Mouse (Mus musculus) heart, embryonic 13.5 days (tissue): ENCODE results near the gene Cars2. TPM values are rescaled to one million over a fixed set of nuclear protein-coding genes. Genes with fewer than 3 reads are reported as not detected.
"Not testable (repeated sequence)": the region's sequence is repeated elsewhere in the genome, so short reads cannot be mapped to it uniquely, and the experiment has no call there.

Source experiments
- ATAC-seq: fragments of 200-750 bp; cut with Nextera tagmentation; 2 replicates; pipeline ENCODE4 v1.8.0; 2017; ENCODE audit warnings: moderate TSS enrichment; ENCODE audit not compliant: insufficient number of reproducible peaks, low FRiP score, low TSS enrichment; ENCODE audit errors: extremely low read depth
- H3K27ac ChIP-seq: fragments of 300-500 bp; sonication (generic); replicated peaks from 2 replicates; pipeline ENCODE4 v1.5.1; 2015; ENCODE audit warnings: moderate library complexity, mild to moderate bottlenecking, inconsistent platforms
- H3K27me3 ChIP-seq: fragments of 300-500 bp; sonication (generic); replicated peaks from 2 replicates; pipeline ENCODE4 v1.6.1; 2015; ENCODE audit warnings: mild to moderate bottlenecking, inconsistent platforms
- H3K36me3 ChIP-seq: fragments of 300-500 bp; sonication (generic); 2 replicates; pipeline ENCODE4 v1.6.1; 2015; ENCODE audit warnings: mild to moderate bottlenecking, inconsistent platforms
- H3K4me1 ChIP-seq: fragments of 300-500 bp; sonication (generic); 2 replicates; pipeline ENCODE4 v1.6.1; 2015; ENCODE audit warnings: inconsistent platforms
- H3K4me2 ChIP-seq: fragments of 300-500 bp; sonication (generic); 2 replicates; pipeline ENCODE4 v1.6.1; 2015; ENCODE audit warnings: inconsistent platforms, mild to moderate bottlenecking, moderate library complexity
- H3K4me3 ChIP-seq: fragments of 300-500 bp; sonication (generic); 2 replicates; pipeline ENCODE4 v1.5.1; 2015; ENCODE audit warnings: moderate library complexity, mild to moderate bottlenecking, inconsistent platforms
- H3K9ac ChIP-seq: fragments of 300-500 bp; sonication (generic); 2 replicates; pipeline ENCODE4 v1.6.1; 2015; ENCODE audit warnings: inconsistent platforms, mild to moderate bottlenecking, moderate library complexity
- H3K9me3 ChIP-seq: fragments of 300-500 bp; sonication (generic); 2 replicates; pipeline ENCODE4 v1.6.1; 2016; ENCODE audit warnings: inconsistent platforms
- WGBS: fragments of 180-500 bp; shearing (Covaris S2); methylation state at CpG from one replicate; pipeline ENCODE4 v1.1.7; 2015; ENCODE audit warnings: mixed read lengths; 5-methylcytosine and 5-hydroxymethylcytosine counted together
- polyA plus RNA-seq: library from polyadenylated mRNA; unstranded; fragments of >200 nt; fragmentation: Nextera tagmentation; extraction: Ambion mirVana; gene quantifications from 2 replicates; pipeline ENCODE4 v1.2.1, GENCODE M21; 2015

Cars2 gene
- polyA plus RNA-seq, 1 experiment from 2014 or later: 27.1 TPM

- Histone ChIP-seq H3K36me3 (peaks cover 24% of the 10 kb centered on the region), H3K4me3 (no peak overlapping the region), H3K4me1 (peaks cover 13% of the 10 kb centered on the region), H3K9ac (no peak overlapping the region), H3K27ac (no peak overlapping the region), H3K4me2 (no peak overlapping the region), H3K9me3 (no peaks in the 10 kb centered on the region), H3K27me3 (no peaks in the 10 kb centered on the region)
- WGBS: 91% methylated on average over 4 of the region's 4 CpGs
- ATAC-seq: no peak
Measured at GRCm38 (mm10) chr8:11570742-11571141, 20.2 kb upstream of the Cars2 start.

DNA sequence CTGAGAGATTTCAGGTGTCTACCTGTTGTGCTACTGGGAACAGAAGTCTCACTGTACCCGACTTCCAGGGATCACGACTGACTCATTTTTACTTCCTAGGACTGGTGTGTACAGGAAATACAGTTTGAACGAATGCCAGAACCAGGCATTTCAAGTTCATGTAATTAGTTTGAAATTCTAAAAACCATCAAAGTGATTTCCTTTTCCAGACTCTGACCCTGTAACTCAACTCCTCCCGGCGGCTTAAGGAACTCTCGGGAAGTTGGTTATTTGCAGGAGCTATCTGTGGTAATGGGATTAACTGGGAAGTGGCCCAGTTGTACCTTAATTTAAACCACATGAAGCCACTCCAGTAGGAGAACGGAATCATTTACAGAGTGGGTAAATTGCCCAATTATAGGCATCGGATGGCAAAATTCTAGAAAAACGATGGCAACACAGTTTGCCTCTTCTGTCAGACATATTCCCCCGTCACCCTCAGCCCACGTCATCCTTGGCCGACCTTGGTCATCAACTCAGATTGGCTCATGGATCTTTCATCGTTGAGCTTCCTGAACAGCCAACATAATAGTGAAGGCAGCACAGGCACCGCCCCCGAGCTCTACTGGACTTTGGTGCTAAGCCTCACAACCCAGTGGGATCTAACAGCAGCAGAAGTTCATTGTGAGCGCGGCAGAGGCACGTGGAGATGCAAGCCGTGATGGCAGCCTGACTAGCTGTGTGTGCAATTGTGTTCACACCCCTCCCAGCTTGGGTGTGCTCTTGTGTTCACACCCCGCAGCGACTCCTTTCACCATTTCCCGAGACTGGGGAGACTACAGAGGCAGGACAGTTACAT, 18.9 kb upstream of the Cars2 start:
- Histone ChIP-seq H3K4me1 (peaks cover 5% of the 10 kb centered on the region; the same call in 1 of the 2 replicates), H3K4me2 (no peak overlapping the region), H3K27me3 (no peaks in the 10 kb centered on the region), H3K36me3 (peaks cover 36% of the 10 kb centered on the region), H3K27ac (no peak overlapping the region), H3K9me3 (no peaks in the 10 kb centered on the region), H3K4me3 (no peak overlapping the region), H3K9ac (no peak overlapping the region)
- WGBS: 80% methylated on average over 22 of the region's 22 CpGs
- no peak for ATAC-seq

- WGBS: 94% methylated on average over 2 of the region's 2 CpGs
- H3K9ac ChIP-seq, H3K4me1 ChIP-seq, H3K9me3 ChIP-seq, ATAC-seq, H3K4me3 ChIP-seq, H3K27ac ChIP-seq, H3K27me3 ChIP-seq, H3K4me2 ChIP-seq: not testable (repeated sequence)
- H3K36me3 ChIP-seq: peaks cover 48% of the 10 kb centered on the region
Measured at GRCm38 (mm10) chr8:11568193-11568592, 17.6 kb upstream of the Cars2 start.

- H3K36me3 ChIP-seq: peaks cover 67% of the 10 kb centered on the region
- no peak for ATAC-seq
- no peaks in the 10 kb centered on the region for H3K9me3 ChIP-seq
- H3K4me1 ChIP-seq: peaks cover 12% of the 10 kb centered on the region
- H3K4me2 ChIP-seq: no peak overlapping the region
- 0 out of 2 replicates have a peak overlapping the region, but pooled peaks have one; percentile 5 for H3K27ac ChIP-seq
- H3K4me3 ChIP-seq: no peak overlapping the region
- no peak overlapping the region for H3K9ac ChIP-seq
- H3K27me3 ChIP-seq: no peaks in the 10 kb centered on the region
- 81% methylated on average over 7 of the region's 7 CpGs for WGBS
Measured at GRCm38 (mm10) chr8:11564721-11565120, 14.1 kb upstream of the Cars2 start.

- 81% methylated on average over 5 of the region's 5 CpGs for WGBS
- peaks cover 67% of the 10 kb centered on the region for H3K36me3 ChIP-seq
Measured at GRCm38 (mm10) chr8:11564236-11564635, 13.7 kb upstream of the Cars2 start.

DNA sequence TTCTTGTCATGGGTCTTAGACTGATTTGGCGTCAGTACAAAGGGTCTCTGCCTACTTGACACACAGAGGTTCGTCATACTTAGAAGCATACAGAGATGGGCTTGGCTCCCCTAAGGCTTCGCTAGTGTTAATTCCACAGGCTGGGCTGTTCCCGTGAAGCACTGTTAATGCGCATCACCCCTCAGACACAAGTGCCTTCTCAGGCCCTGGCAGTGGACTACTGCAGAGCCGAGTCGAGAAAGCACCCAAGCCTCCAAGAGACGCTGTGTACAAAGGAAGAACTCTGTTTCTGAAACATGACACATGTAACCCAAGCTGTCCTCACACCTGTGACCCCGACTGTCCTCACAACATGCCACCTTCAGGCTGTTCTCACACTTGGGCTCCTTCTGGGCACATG, 9.6 kb upstream of the Cars2 start:
- no peak for ATAC-seq
- 82% methylated on average over 9 of the region's 9 CpGs for WGBS
- Histone ChIP-seq H3K4me3 (no peak overlapping the region), H3K9me3 (no peaks in the 10 kb centered on the region), H3K27me3 (no peaks in the 10 kb centered on the region), H3K9ac (no peak overlapping the region; the same call in 1 of the 2 replicates), H3K4me1 (peaks cover 23% of the 10 kb centered on the region), H3K4me2 (no peak overlapping the region; the same call in 1 of the 2 replicates), H3K36me3 (peaks cover 39% of the 10 kb centered on the region), H3K27ac (no peak overlapping the region)

More at GRCm38 (mm10) chr8:11564236-11564635, 13.7 kb upstream of the Cars2 start:
- Histone ChIP-seq H3K9me3 (no peaks in the 10 kb centered on the region), H3K27ac (no peak overlapping the region), H3K9ac (no peak overlapping the region), H3K4me2 (no peak overlapping the region), H3K4me1 (peaks cover 17% of the 10 kb centered on the region), H3K4me3 (no peak overlapping the region), H3K27me3 (no peaks in the 10 kb centered on the region)
- ATAC-seq: no peak

DNA sequence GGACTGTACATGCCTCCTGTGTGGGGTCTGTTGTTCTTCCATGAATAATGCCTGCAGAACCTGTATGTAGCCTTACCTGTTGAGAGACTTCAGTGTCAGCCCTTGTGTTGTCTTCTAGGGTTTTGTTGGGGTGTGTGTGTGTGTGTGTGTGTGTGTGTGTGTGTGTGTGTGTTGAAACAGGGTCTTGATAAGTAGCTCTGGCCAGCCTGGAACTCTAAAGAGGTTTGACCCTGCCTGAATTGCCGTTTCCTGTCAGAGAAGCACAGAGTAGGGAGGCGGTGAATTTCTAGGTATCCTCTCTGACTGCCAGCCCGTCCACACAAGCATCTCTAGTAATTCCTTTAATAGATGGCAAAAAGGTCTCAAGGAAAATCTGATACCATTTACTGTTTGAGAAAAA, 8.9 kb upstream of the Cars2 start:
- Histone ChIP-seq H3K4me1 (peaks cover 22% of the 10 kb centered on the region), H3K27me3 (no peaks in the 10 kb centered on the region), H3K4me3 (peak overlapping the region; percentile 85), H3K27ac (no peak overlapping the region), H3K36me3 (peaks cover 32% of the 10 kb centered on the region), H3K9ac (peak overlapping the region; percentile 88), H3K4me2 (peak overlapping the region; percentile 73), H3K9me3 (no peaks in the 10 kb centered on the region)
- 33% methylated on average over 3 of the region's 3 CpGs for WGBS
- ATAC-seq: no peak

DNA sequence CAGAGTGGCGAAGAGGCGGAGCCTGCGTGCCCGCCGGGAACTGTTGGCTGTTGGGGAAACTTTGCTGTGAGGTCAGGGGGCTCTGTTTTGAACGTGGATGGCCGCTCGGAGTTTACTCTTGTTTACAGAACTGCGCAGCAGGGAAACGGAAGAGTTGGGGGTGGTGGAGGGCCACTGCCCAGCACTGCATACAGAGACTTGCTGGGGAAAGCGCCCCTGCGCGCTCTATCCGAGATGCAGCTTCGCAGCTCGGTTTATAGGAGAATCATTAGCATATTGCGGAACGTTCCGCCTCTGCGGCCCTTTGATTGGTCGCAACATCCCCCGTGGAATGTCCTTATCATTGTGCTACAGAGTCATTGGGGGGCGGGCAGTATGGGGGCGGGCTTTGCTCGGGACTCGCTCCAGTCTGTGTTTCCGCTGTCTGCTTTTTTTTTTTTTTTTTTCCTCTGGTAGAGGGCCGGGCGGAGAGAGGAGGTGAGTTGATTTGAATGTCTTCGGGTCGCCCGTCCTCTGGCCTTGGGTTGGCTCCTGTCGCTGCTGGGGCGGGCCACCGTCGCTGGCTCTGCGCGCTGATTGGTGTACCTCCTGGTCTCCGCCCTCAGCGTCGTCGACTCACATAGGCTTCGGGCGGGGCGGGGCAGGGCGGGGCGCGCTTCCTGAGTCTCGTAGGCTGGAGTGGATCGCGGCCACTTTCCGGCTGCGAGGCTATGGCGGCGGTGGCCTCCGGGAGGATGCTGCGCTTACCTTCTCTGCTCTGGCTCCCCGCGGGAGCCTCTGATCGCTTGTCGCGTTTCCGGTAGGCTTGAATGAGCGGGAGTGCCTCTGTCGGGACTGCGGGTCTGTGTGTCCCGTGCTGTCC, 7.4 kb upstream of the Cars2 start:
- Histone ChIP-seq H3K9ac (peak overlapping the region; percentile 94), H3K27me3 (no peaks in the 10 kb centered on the region), H3K9me3 (no peaks in the 10 kb centered on the region), H3K4me1 (peaks cover 29% of the 10 kb centered on the region), H3K27ac (peak overlapping the region; percentile 99), H3K4me2 (peak overlapping the region; percentile 81), H3K36me3 (peaks cover 17% of the 10 kb centered on the region), H3K4me3 (peak overlapping the region; percentile 85)
- WGBS: under 1% methylated on average over 67 of the region's 67 CpGs
- ATAC-seq: peak; percentile 76

GRCm38 (mm10) chr8:11557424-11557767, 6.8 kb upstream of the Cars2 start:
- H3K4me3 ChIP-seq: peak overlapping the region; percentile 85
- WGBS: under 1% methylated on average over 32 of the region's 32 CpGs

DNA sequence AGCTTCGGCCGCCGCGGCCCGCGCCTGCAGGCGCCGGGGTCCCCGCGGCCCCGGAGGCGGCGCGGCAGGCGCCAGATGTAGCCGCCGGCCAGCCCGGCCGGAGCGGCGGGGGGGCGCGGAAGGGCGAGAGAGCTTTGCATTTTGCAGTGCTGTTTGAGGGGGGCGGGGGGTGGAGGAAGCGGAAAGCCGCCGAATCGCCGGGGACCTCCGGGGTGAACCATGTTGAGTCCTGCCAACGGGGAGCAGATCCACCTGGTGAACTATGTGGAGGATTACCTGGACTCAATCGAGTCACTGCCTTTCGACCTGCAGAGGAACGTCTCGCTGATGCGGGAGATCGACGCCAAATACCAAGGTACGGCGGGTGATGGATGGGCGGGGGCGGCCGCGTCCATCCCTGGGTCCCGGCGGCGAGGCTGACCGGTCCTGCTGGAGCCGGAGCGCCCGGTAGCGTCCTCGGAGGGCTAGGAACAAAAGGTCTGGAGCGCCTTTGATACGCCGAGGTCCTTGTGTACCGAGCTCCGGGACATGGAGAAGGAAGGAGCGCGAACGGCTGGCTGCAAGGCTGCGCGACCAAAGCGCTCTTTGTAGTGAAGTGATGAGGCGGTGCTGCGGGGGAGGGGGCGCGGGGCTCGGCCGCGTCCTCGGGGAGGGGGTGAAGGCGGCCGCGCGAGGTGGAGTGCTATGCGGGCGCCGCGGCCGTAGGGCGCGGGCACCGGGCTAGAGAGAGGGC, 6.3 kb upstream of the Cars2 start:
- ATAC-seq: no peak
- WGBS: under 1% methylated on average over 69 of the region's 85 CpGs
- H3K27me3 ChIP-seq: no peaks in the 10 kb centered on the region

More at GRCm38 (mm10) chr8:11557424-11557767, 6.8 kb upstream of the Cars2 start:
- H3K36me3 ChIP-seq: peaks cover 14% of the 10 kb centered on the region
- H3K4me2 ChIP-seq: peak overlapping the region; percentile 81
- peak overlapping the region; percentile 94 for H3K9ac ChIP-seq
- no peaks in the 10 kb centered on the region for H3K9me3 ChIP-seq
- H3K27me3 ChIP-seq: no peaks in the 10 kb centered on the region
- peaks cover 29% of the 10 kb centered on the region for H3K4me1 ChIP-seq
- peak overlapping the region; percentile 99 for H3K27ac ChIP-seq
- ATAC-seq: no peak

More for the DNA sequence above, 6.3 kb upstream of the Cars2 start:
- Histone ChIP-seq H3K4me1 (peaks cover 29% of the 10 kb centered on the region), H3K27ac (peak overlapping the region; percentile 99), H3K4me3 (peak overlapping the region; percentile 85), H3K9me3 (no peaks in the 10 kb centered on the region), H3K9ac (peak overlapping the region; percentile 94), H3K36me3 (peaks cover 8% of the 10 kb centered on the region), H3K4me2 (peak overlapping the region; percentile 81)
